In the genomic region with DNA sequence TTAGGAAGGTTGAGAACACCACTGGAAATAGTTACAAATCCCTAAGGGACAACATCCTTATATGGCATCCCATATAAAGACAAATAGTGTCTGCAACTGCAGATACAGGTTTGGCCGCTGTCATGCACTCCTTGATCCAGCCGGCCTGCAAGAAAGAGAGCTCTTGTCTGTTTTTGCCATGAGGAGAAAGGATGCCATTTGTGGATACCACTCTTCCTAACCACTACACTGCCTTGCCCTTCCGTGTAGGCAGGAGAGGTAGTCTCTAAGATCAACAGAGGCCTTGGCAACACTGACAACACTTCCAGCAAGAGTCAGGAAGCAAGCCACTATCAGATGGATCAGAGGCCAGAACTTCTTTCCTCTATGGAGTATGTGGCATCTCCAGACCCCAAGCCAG, we compare ENCODE assay signal across 9 mouse cellular contexts. TPM values are rescaled to one million over a fixed set of nuclear protein-coding genes. Genes with fewer than 3 reads are reported as not detected.
DNase-seq lines count a peak whose midpoint lies in the region; ATAC-seq and TF ChIP-seq lines count a peak whose summit lies in the region.
"Had no signal": no experiment of that assay in that cellular context is flagged by ENCODE, and none has a peak within 500 bp of the region (broad histone marks: within the 10 kb centered on the region; RNA-seq: fewer than 3 reads in every experiment).

Ccdc78 (plus strand) TSS at position 301 of the 400 bp plus-strand sequence.

- 76% methylated on average over 3 of the region's 3 CpGs for WGBS in lung, embryonic 14.5 days
- WGBS in intestine, postnatal 0 days, result 76% methylated on average over 3 of the region's 3 CpGs
- WGBS in neural tube, embryonic 14.5 days, result 84% methylated on average over 3 of the region's 3 CpGs

- peaks cover 9% of the 10 kb centered on the region for H3K4me1 ChIP-seq in lung, embryonic 14.5 days (ENCODE audit: insufficient read depth)
- H3K4me1 ChIP-seq in embryonic fibroblast, embryonic 13.5 days (ENCODE audit: control insufficient read depth, insufficient read depth, low read length), result no peaks in the 10 kb centered on the region
- peaks cover 6% of the 10 kb centered on the region; the same call in 1 of the 2 replicates for H3K4me1 ChIP-seq in intestine, postnatal 0 days (replicated peaks; ENCODE audit: control insufficient read depth, insufficient read depth, low read length)
- H3K4me1 ChIP-seq in neural tube, embryonic 14.5 days (ENCODE audit: control insufficient read depth, insufficient read depth, low read length), result peaks cover 23% of the 10 kb centered on the region

- H3K27ac ChIP-seq in lung, embryonic 14.5 days (ENCODE audit: low read depth), result peak within 1 kb of the TSS; percentile 80
- H3K27ac ChIP-seq in embryonic fibroblast, embryonic 13.5 days (ENCODE audit: insufficient read depth, low read length), result peak within 1 kb of the TSS; percentile 68; the same call in 1 of the 2 replicates
- no peak within 1 kb of the TSS for H3K27ac ChIP-seq in intestine, postnatal 0 days (ENCODE audit: low read depth, low read length)
- peak within 1 kb of the TSS; percentile 85 for H3K27ac ChIP-seq in neural tube, embryonic 14.5 days (ENCODE audit: low read depth, low read length)

- no peak for DNase-seq in lung, embryonic 14.5 days
- DNase-seq in lung, postnatal 4 days, result no peak
- no peak for DNase-seq in left cerebral cortex, postnatal 25 days (ENCODE audit: low spot score in 2 of 2)
- no peak for DNase-seq in urinary bladder, postnatal 25 days (ENCODE audit: low spot score)
- DNase-seq in right cerebral cortex, postnatal 36 days (ENCODE audit: low spot score in 2 of 2), result no peak

- peak within 1 kb of the TSS; percentile 86 for H3K4me2 ChIP-seq in lung, embryonic 14.5 days
- H3K4me2 ChIP-seq in intestine, postnatal 0 days (replicated peaks; ENCODE audit: low read depth), result peak within 1 kb of the TSS; percentile 88
- peak within 1 kb of the TSS; percentile 88 for H3K4me2 ChIP-seq in neural tube, embryonic 14.5 days (ENCODE audit: low read depth, low read length)

- H3K27me3 ChIP-seq in lung, embryonic 14.5 days (ENCODE audit: insufficient read depth, low read length), result no peaks in the 10 kb centered on the region
- H3K27me3 ChIP-seq in intestine, postnatal 0 days (replicated peaks; ENCODE audit: control insufficient read depth, insufficient read depth, low read length), result no peaks in the 10 kb centered on the region
- no peaks in the 10 kb centered on the region for H3K27me3 ChIP-seq in neural tube, embryonic 14.5 days (ENCODE audit: control insufficient read depth, insufficient read depth, low read length)

- ATAC-seq in lung, embryonic 14.5 days (ENCODE audit: insufficient read depth), result no peak
- no peak for ATAC-seq in intestine, postnatal 0 days
- ATAC-seq in neural tube, embryonic 14.5 days (ENCODE audit: low read depth), result no peak

- H3K9me3 ChIP-seq in lung, embryonic 14.5 days (ENCODE audit: low read depth, low read length), result no peaks in the 10 kb centered on the region
- H3K9me3 ChIP-seq in intestine, postnatal 0 days (ENCODE audit: control insufficient read depth), result no peaks in the 10 kb centered on the region
- no peaks in the 10 kb centered on the region for H3K9me3 ChIP-seq in neural tube, embryonic 14.5 days (ENCODE audit: control insufficient read depth, low read length)

- intact Hi-C loops in left cerebral cortex, postnatal 25 days (cut with DNase I), result no loop called here

- peak within 1 kb of the TSS; percentile 75 for H3K9ac ChIP-seq in lung, embryonic 14.5 days
- peak within 1 kb of the TSS; percentile 55; the same call in 1 of the 2 replicates for H3K9ac ChIP-seq in intestine, postnatal 0 days (ENCODE audit: low read depth, low read length)
- H3K9ac ChIP-seq in neural tube, embryonic 14.5 days (replicated peaks; ENCODE audit: low read depth, low read length), result peak within 1 kb of the TSS; percentile 78

- H3K36me3 ChIP-seq in lung, embryonic 14.5 days (ENCODE audit: insufficient read depth), result peaks cover 55% of the 10 kb centered on the region
- peaks cover 38% of the 10 kb centered on the region; the same call in 1 of the 2 replicates for H3K36me3 ChIP-seq in intestine, postnatal 0 days (ENCODE audit: control insufficient read depth, insufficient read depth)
- H3K36me3 ChIP-seq in neural tube, embryonic 14.5 days (ENCODE audit: control insufficient read depth, insufficient read depth, low read length), result peaks cover 16% of the 10 kb centered on the region

- H3K4me3 ChIP-seq in lung, embryonic 14.5 days (ENCODE audit: low read depth, low read length), result peak within 1 kb of the TSS; percentile 64
- peak within 1 kb of the TSS; percentile 73 for H3K4me3 ChIP-seq in embryonic fibroblast, embryonic 13.5 days (ENCODE audit: insufficient read depth, low read length)
- H3K4me3 ChIP-seq in intestine, postnatal 0 days (ENCODE audit: low read depth, low read length), result peak within 1 kb of the TSS; percentile 65
- H3K4me3 ChIP-seq in neural tube, embryonic 14.5 days (ENCODE audit: low read depth, low read length), result peak within 1 kb of the TSS; percentile 77

- no peak; the same call in 1 of the 2 replicates for TF ChIP-seq POLR2A in embryonic fibroblast, embryonic 13.5 days (IDR thresholded peaks at IDR 0.05; ENCODE audit: low read depth, low read length)

- TF ChIP-seq CTCF in lung, embryonic 14.5 days (IDR thresholded peaks at IDR 0.05; ENCODE audit: low read depth), result no peak
- TF ChIP-seq CTCF in embryonic fibroblast, embryonic 13.5 days (IDR thresholded peaks at IDR 0.05; ENCODE audit: borderline replicate concordance, insufficient read depth, low read length), result no peak
- TF ChIP-seq CTCF in intestine, postnatal 0 days (IDR thresholded peaks at IDR 0.05; ENCODE audit: low read depth), result no peak

RNA-seq across cellular contexts. Expression of gene Ccdc78, which starts in this region (rescaled TPM):
- polyA plus RNA-seq in lung, embryonic 14.5 days (2014; fragmentation: Nextera tagmentation; extraction: Ambion mirVana), result 0.12 TPM in 1 of 2 replicates, not detected in the other
- not detected in 2 replicates for polyA plus RNA-seq in embryonic fibroblast, embryonic 13.5 days (2011; ENCODE audit: insufficient read length, low read depth, missing spikeins)
- 0.09 and 0.18 TPM in 2 replicates for polyA plus RNA-seq in intestine, postnatal 0 days (2015; fragmentation: Nextera tagmentation; extraction: Ambion mirVana)
- polyA plus RNA-seq in neural tube, embryonic 14.5 days (2014; fragmentation: Nextera tagmentation; extraction: Ambion mirVana), result 0.17 and 0.23 TPM in 2 replicates
- under 1 TPM in 1 of 2 experiments, not detected in 1; 0.21 TPM for total RNA-seq in left cerebral cortex, postnatal 25 days (2021)
- total RNA-seq: hematopoietic stem cell, adult 5-6 weeks had no signal
